Mouse (Mus musculus): ENCODE measurements at regions not wholly inside any gene's neighbourhood (a gene's known extent, or its start where the extent isn't known, plus 50 kb on each side); places are given as distances from the start of the nearest gene placed in this dataset.

GRCm38 (mm10) chr10:3630763-3631223 is 90.8 kb downstream of the Iyd start:
- 26% methylated on average over 5 of the region's 5 CpGs for WGBS
- ATAC-seq (replicated peaks; ENCODE audit: extremely low read depth, insufficient read depth, low FRiP score): peak; percentile 46; the same call in 1 of the 2 replicates
- Histone ChIP-seq H3K4me3 (ENCODE audit: low read length) (no peak overlapping the region), H3K27ac (ENCODE audit: low read length) (peak overlapping the region; percentile 17), H3K4me2 (ENCODE audit: low read depth, low read length) (no peak overlapping the region), H3K4me1 (ENCODE audit: control insufficient read depth, insufficient read depth, low read length) (0 out of 2 replicates have a peak, but pooled peaks cover 2% of the 10 kb centered on the region), H3K27me3 (ENCODE audit: control insufficient read depth, insufficient read depth, low read length) (no peaks in the 10 kb centered on the region), H3K9ac (ENCODE audit: low read length) (no peak overlapping the region), H3K9me3 (replicated peaks; ENCODE audit: control insufficient read depth, low read length) (no peaks in the 10 kb centered on the region), H3K36me3 (ENCODE audit: control insufficient read depth, insufficient read depth) (no peaks in the 10 kb centered on the region)

GRCm38 (mm10) chr10:3633871-3634496 is 93.9 kb downstream of the Iyd start:
- Histone ChIP-seq H3K27me3 (ENCODE audit: control insufficient read depth, insufficient read depth, low read length) (no peaks in the 10 kb centered on the region), H3K9ac (ENCODE audit: low read length) (no peak overlapping the region), H3K4me1 (ENCODE audit: control insufficient read depth, insufficient read depth, low read length) (0 out of 2 replicates have a peak, but pooled peaks cover 2% of the 10 kb centered on the region), H3K4me3 (ENCODE audit: low read length) (no peak overlapping the region), H3K36me3 (ENCODE audit: control insufficient read depth, insufficient read depth) (no peaks in the 10 kb centered on the region), H3K27ac (ENCODE audit: low read length) (peak overlapping the region; percentile 86), H3K9me3 (replicated peaks; ENCODE audit: control insufficient read depth, low read length) (no peaks in the 10 kb centered on the region), H3K4me2 (ENCODE audit: low read depth, low read length) (no peak overlapping the region)
- peak; percentile 82 for ATAC-seq (replicated peaks; ENCODE audit: extremely low read depth, insufficient read depth, low FRiP score)
- 26% methylated on average over 5 of the region's 5 CpGs for WGBS

- H3K9me3 ChIP-seq (replicated peaks; ENCODE audit: control insufficient read depth, low read length): no peaks in the 10 kb centered on the region
- no peak overlapping the region for H3K4me2 ChIP-seq (ENCODE audit: low read depth, low read length)
- 76% methylated on average over 5 of the region's 5 CpGs for WGBS
- no peak for ATAC-seq (replicated peaks; ENCODE audit: extremely low read depth, insufficient read depth, low FRiP score)
- H3K27me3 ChIP-seq (ENCODE audit: control insufficient read depth, insufficient read depth, low read length): no peaks in the 10 kb centered on the region
- H3K9ac ChIP-seq (ENCODE audit: low read length): no peak overlapping the region
- H3K36me3 ChIP-seq (ENCODE audit: control insufficient read depth, insufficient read depth): no peaks in the 10 kb centered on the region
- H3K4me1 ChIP-seq (ENCODE audit: control insufficient read depth, insufficient read depth, low read length): no peaks in the 10 kb centered on the region
- no peak overlapping the region for H3K4me3 ChIP-seq (ENCODE audit: low read length)
- H3K27ac ChIP-seq (ENCODE audit: low read length): no peak overlapping the region
Observed at GRCm38 (mm10) chr10:3644111-3644510, 96.1 kb upstream of the Plekhg1 start.

GRCm38 (mm10) chr10:3645030-3645429 is 95.1 kb upstream of the Plekhg1 start:
- no peaks in the 10 kb centered on the region for H3K9me3 ChIP-seq (replicated peaks; ENCODE audit: control insufficient read depth, low read length)
- H3K36me3 ChIP-seq (ENCODE audit: control insufficient read depth, insufficient read depth): no peaks in the 10 kb centered on the region
- 57% methylated on average over 5 of the region's 5 CpGs for WGBS

GRCm38 (mm10) chr10:3646151-3646910 is 93.8 kb upstream of the Plekhg1 start:
- Histone ChIP-seq H3K36me3 (ENCODE audit: control insufficient read depth, insufficient read depth) (no peaks in the 10 kb centered on the region), H3K4me1 (ENCODE audit: control insufficient read depth, insufficient read depth, low read length) (no peaks in the 10 kb centered on the region), H3K9me3 (replicated peaks; ENCODE audit: control insufficient read depth, low read length) (no peaks in the 10 kb centered on the region), H3K27me3 (ENCODE audit: control insufficient read depth, insufficient read depth, low read length) (no peaks in the 10 kb centered on the region), H3K27ac (ENCODE audit: low read length) (peak overlapping the region; percentile 26; the same call in 1 of the 2 replicates), H3K9ac (ENCODE audit: low read length) (no peak overlapping the region), H3K4me2 (ENCODE audit: low read depth, low read length) (no peak overlapping the region), H3K4me3 (ENCODE audit: low read length) (no peak overlapping the region)
- WGBS: 48% methylated on average over 6 of the region's 6 CpGs
- no peak for ATAC-seq (replicated peaks; ENCODE audit: extremely low read depth, insufficient read depth, low FRiP score)

More at GRCm38 (mm10) chr10:3645030-3645429, 95.1 kb upstream of the Plekhg1 start:
- Histone ChIP-seq H3K4me3 (ENCODE audit: low read length) (no peak overlapping the region), H3K27ac (ENCODE audit: low read length) (peak overlapping the region; percentile 43), H3K27me3 (ENCODE audit: control insufficient read depth, insufficient read depth, low read length) (no peaks in the 10 kb centered on the region), H3K9ac (ENCODE audit: low read length) (no peak overlapping the region), H3K4me1 (ENCODE audit: control insufficient read depth, insufficient read depth, low read length) (no peaks in the 10 kb centered on the region), H3K4me2 (ENCODE audit: low read depth, low read length) (no peak overlapping the region)
- 0 out of 2 replicates have a peak, but pooled peaks have one; percentile 6 for ATAC-seq (replicated peaks; ENCODE audit: extremely low read depth, insufficient read depth, low FRiP score)

- 61% methylated on average over 7 of the region's 7 CpGs for WGBS
Observed at GRCm38 (mm10) chr10:3647811-3648731, 92.1 kb upstream of the Plekhg1 start.

GRCm38 (mm10) chr10:3649983-3650382 is 90.2 kb upstream of the Plekhg1 start:
- Histone ChIP-seq H3K4me3 (ENCODE audit: low read length) (no peak overlapping the region), H3K4me2 (ENCODE audit: low read depth, low read length) (no peak overlapping the region), H3K27ac (ENCODE audit: low read length) (no peak overlapping the region), H3K36me3 (ENCODE audit: control insufficient read depth, insufficient read depth) (no peaks in the 10 kb centered on the region), H3K9me3 (replicated peaks; ENCODE audit: control insufficient read depth, low read length) (no peaks in the 10 kb centered on the region), H3K9ac (ENCODE audit: low read length) (no peak overlapping the region), H3K27me3 (ENCODE audit: control insufficient read depth, insufficient read depth, low read length) (no peaks in the 10 kb centered on the region), H3K4me1 (ENCODE audit: control insufficient read depth, insufficient read depth, low read length) (no peaks in the 10 kb centered on the region)
- ATAC-seq (replicated peaks; ENCODE audit: extremely low read depth, insufficient read depth, low FRiP score): no peak
- WGBS: 38% methylated on average over 1 of the region's 1 CpGs

More at GRCm38 (mm10) chr10:3647811-3648731, 92.1 kb upstream of the Plekhg1 start:
- H3K27ac ChIP-seq (ENCODE audit: low read length): no peak overlapping the region
- no peak overlapping the region for H3K4me3 ChIP-seq (ENCODE audit: low read length)
- no peak overlapping the region for H3K9ac ChIP-seq (ENCODE audit: low read length)
- no peaks in the 10 kb centered on the region for H3K36me3 ChIP-seq (ENCODE audit: control insufficient read depth, insufficient read depth)
- H3K4me2 ChIP-seq (ENCODE audit: low read depth, low read length): no peak overlapping the region
- H3K4me1 ChIP-seq (ENCODE audit: control insufficient read depth, insufficient read depth, low read length): no peaks in the 10 kb centered on the region
- ATAC-seq (replicated peaks; ENCODE audit: extremely low read depth, insufficient read depth, low FRiP score): no peak
- no peaks in the 10 kb centered on the region for H3K27me3 ChIP-seq (ENCODE audit: control insufficient read depth, insufficient read depth, low read length)
- no peaks in the 10 kb centered on the region for H3K9me3 ChIP-seq (replicated peaks; ENCODE audit: control insufficient read depth, low read length)

GRCm38 (mm10) chr10:3650561-3650960 is 89.6 kb upstream of the Plekhg1 start:
- Histone ChIP-seq H3K27me3 (ENCODE audit: control insufficient read depth, insufficient read depth, low read length) (no peaks in the 10 kb centered on the region), H3K27ac (ENCODE audit: low read length) (no peak overlapping the region), H3K4me2 (ENCODE audit: low read depth, low read length) (no peak overlapping the region), H3K36me3 (ENCODE audit: control insufficient read depth, insufficient read depth) (no peaks in the 10 kb centered on the region), H3K4me3 (ENCODE audit: low read length) (no peak overlapping the region), H3K4me1 (ENCODE audit: control insufficient read depth, insufficient read depth, low read length) (no peaks in the 10 kb centered on the region), H3K9me3 (replicated peaks; ENCODE audit: control insufficient read depth, low read length) (no peaks in the 10 kb centered on the region), H3K9ac (ENCODE audit: low read length) (no peak overlapping the region)
- 72% methylated on average over 6 of the region's 6 CpGs for WGBS
- no peak for ATAC-seq (replicated peaks; ENCODE audit: extremely low read depth, insufficient read depth, low FRiP score)
